Mouse (Mus musculus): ENCODE measurements around the gene Pdlim5. TPM values are rescaled to one million over a fixed set of nuclear protein-coding genes. Genes with fewer than 3 reads are reported as not detected.

The Pdlim5 gene
- polyA plus RNA-seq (2015; fragmentation: Nextera tagmentation; extraction: Ambion mirVana), result 51.2 and 74.0 TPM in 2 replicates

DNA sequence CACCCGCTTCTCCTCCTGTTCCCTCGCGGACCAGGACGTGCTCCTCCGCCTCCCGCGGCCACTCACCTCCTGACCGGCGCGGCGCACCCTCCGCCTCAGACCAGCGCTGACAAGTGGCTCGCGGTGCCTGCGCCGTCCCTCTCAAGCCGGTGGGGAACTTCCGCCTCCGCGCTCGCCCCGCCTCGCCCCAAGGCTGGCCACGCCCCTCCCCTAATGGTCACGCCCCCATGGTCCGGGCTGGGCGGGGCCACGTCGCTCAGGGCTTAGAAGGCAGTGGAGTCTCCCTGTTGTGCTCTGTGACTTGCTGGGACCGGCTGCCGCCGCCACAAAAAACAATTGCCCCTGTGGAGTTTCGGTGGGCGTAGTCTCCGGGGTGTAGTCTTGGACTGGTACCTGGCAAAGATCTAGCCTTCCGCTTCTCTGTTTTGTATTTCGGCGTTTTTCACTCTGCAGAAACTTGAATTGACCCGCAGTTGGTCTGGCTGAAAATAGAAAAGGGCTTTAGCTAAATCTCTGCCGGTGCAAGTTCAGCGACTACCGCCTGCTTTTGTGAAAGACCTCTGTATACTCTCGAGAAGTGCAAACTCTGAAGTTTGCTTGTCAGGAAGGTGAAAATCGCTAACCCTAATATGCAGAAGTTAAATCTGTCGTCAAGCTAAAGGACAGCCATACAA, at the start of gene Pdlim5:
TSS of gene Pdlim5 (minus strand) at position 177 of the 674 bp plus-strand sequence.

Other genes starting within 250 kb of the Pdlim5 start
- 2.3 and 2.7 TPM in 2 replicates for gene Bmpr1b, start 226.3 kb downstream of the Pdlim5 start, polyA plus RNA-seq (2015; fragmentation: Nextera tagmentation; extraction: Ambion mirVana)
- gene Gbp5, start 98.3 kb upstream of the Pdlim5 start, polyA plus RNA-seq (2015; fragmentation: Nextera tagmentation; extraction: Ambion mirVana), result 0.68 and 1.1 TPM in 2 replicates
- 5.8 and 5.9 TPM in 2 replicates for gene Gbp7, start 134.6 kb upstream of the Pdlim5 start, polyA plus RNA-seq (2015; fragmentation: Nextera tagmentation; extraction: Ambion mirVana)
- 5.6 and 6.0 TPM in 2 replicates for gene Gbp3, start 164.3 kb upstream of the Pdlim5 start, polyA plus RNA-seq (2015; fragmentation: Nextera tagmentation; extraction: Ambion mirVana)
- not detected in 2 replicates for gene Gbp2b, start 199.2 kb upstream of the Pdlim5 start, polyA plus RNA-seq (2015; fragmentation: Nextera tagmentation; extraction: Ambion mirVana)
- 15.7 and 21.1 TPM in 2 replicates for gene Gbp2, start 224.9 kb upstream of the Pdlim5 start, polyA plus RNA-seq (2015; fragmentation: Nextera tagmentation; extraction: Ambion mirVana)